ENCODE assay signal across 18 mouse cellular contexts in genomic region chrX:160166246-160166985, GRCm38 (mm10). TPM values are rescaled to one million over a fixed set of nuclear protein-coding genes. Genes with fewer than 3 reads are reported as not detected.
DNase-seq lines count a peak whose midpoint lies in the region; ATAC-seq lines count a peak whose summit lies in the region.
"Had no signal": no experiment of that assay in that cellular context is flagged by ENCODE, and none has a peak within 500 bp of the region (broad histone marks: within the 10 kb centered on the region; RNA-seq: fewer than 3 reads in every experiment).

No protein-coding gene starts in this region.

- no peak overlapping the region for H3K4me3 ChIP-seq in neural tube, embryonic 12.5 days
- no peak overlapping the region for H3K4me3 ChIP-seq in hindbrain, embryonic 13.5 days
- H3K4me3 ChIP-seq in midbrain, embryonic 15.5 days = no peak overlapping the region
- H3K4me3 ChIP-seq: heart, adult 2 months; limb, embryonic 10.5 days had no signal

- 38% methylated on average over 6 of the region's 6 CpGs for WGBS in neural tube, embryonic 12.5 days
- 30% methylated on average over 6 of the region's 6 CpGs for WGBS in hindbrain, embryonic 13.5 days
- WGBS in midbrain, embryonic 15.5 days = 18% methylated on average over 6 of the region's 6 CpGs

- ATAC-seq in neural tube, embryonic 12.5 days (ENCODE audit: low FRiP score, low read depth) = peak; percentile 53; the same call in 1 of the 2 replicates
- ATAC-seq in hindbrain, embryonic 13.5 days (ENCODE audit: low FRiP score) = peak; percentile 82
- peak; percentile 94 for ATAC-seq in midbrain, embryonic 15.5 days (replicated peaks)
- ATAC-seq: intestine, embryonic 16.5 days had no signal

- no peaks in the 10 kb centered on the region for H3K9me3 ChIP-seq in neural tube, embryonic 12.5 days
- no peaks in the 10 kb centered on the region for H3K9me3 ChIP-seq in hindbrain, embryonic 13.5 days
- no peaks in the 10 kb centered on the region for H3K9me3 ChIP-seq in midbrain, embryonic 15.5 days
- H3K9me3 ChIP-seq: limb, embryonic 10.5 days had no signal

- no peaks in the 10 kb centered on the region for H3K27me3 ChIP-seq in neural tube, embryonic 12.5 days (replicated peaks)
- no peaks in the 10 kb centered on the region for H3K27me3 ChIP-seq in hindbrain, embryonic 13.5 days
- no peaks in the 10 kb centered on the region for H3K27me3 ChIP-seq in midbrain, embryonic 15.5 days (replicated peaks)

- H3K9ac ChIP-seq in neural tube, embryonic 12.5 days = no peak overlapping the region
- no peak overlapping the region for H3K9ac ChIP-seq in hindbrain, embryonic 13.5 days
- no peak overlapping the region for H3K9ac ChIP-seq in midbrain, embryonic 15.5 days
- H3K9ac ChIP-seq: liver, embryonic 14.5 days had no signal

- no peaks in the 10 kb centered on the region for H3K36me3 ChIP-seq in neural tube, embryonic 12.5 days
- no peaks in the 10 kb centered on the region for H3K36me3 ChIP-seq in hindbrain, embryonic 13.5 days
- no peaks in the 10 kb centered on the region for H3K36me3 ChIP-seq in midbrain, embryonic 15.5 days (replicated peaks)
- H3K36me3 ChIP-seq: limb, embryonic 10.5 days had no signal

- H3K4me2 ChIP-seq in neural tube, embryonic 12.5 days (replicated peaks) = no peak overlapping the region
- no peak overlapping the region for H3K4me2 ChIP-seq in hindbrain, embryonic 13.5 days
- H3K4me2 ChIP-seq in midbrain, embryonic 15.5 days = no peak overlapping the region

- no peak for DNase-seq in neural tube, embryonic 10.5 days (ENCODE audit: extremely low spot score, low spot score)
- no peak for DNase-seq in heart, adult 11 months
- no peak for DNase-seq in urinary bladder, postnatal 10 days (ENCODE audit: low spot score)
- no peak for DNase-seq in kidney, postnatal 14 days
- no peak for DNase-seq in spleen, adult 12 weeks (ENCODE audit: low spot score)
- DNase-seq: adrenal gland, postnatal 25 days; cerebellum, postnatal 36 days; heart, adult 2 months; kidney, postnatal 25 days; lung, postnatal 10 days; right cerebral cortex, postnatal 14 days; thymus, adult 2 months had no signal

- no peaks in the 10 kb centered on the region for H3K4me1 ChIP-seq in neural tube, embryonic 12.5 days
- H3K4me1 ChIP-seq in hindbrain, embryonic 13.5 days (replicated peaks) = peaks cover 7% of the 10 kb centered on the region; the same call in 1 of the 2 replicates
- H3K4me1 ChIP-seq in midbrain, embryonic 15.5 days = peaks cover 4% of the 10 kb centered on the region; the same call in 1 of the 2 replicates
- H3K4me1 ChIP-seq: limb, embryonic 10.5 days had no signal

- no peak overlapping the region for H3K27ac ChIP-seq in neural tube, embryonic 12.5 days
- H3K27ac ChIP-seq in hindbrain, embryonic 13.5 days = peak overlapping the region; percentile 67
- H3K27ac ChIP-seq in midbrain, embryonic 15.5 days = peak overlapping the region; percentile 56; the same call in 1 of the 2 replicates
- H3K27ac ChIP-seq: heart, adult 2 months; limb, embryonic 10.5 days; liver, embryonic 14.5 days had no signal

RNA-seq across cellular contexts. Expression of gene Pdha1, which starts 28.2 kb away (rescaled TPM):
- 86.6 and 100 TPM in 2 replicates for polyA plus RNA-seq in neural tube, embryonic 12.5 days (2016; fragmentation: Nextera tagmentation; extraction: Ambion mirVana)
- polyA plus RNA-seq in hindbrain, embryonic 13.5 days (2015; fragmentation: Nextera tagmentation; extraction: Ambion mirVana) = 106 and 108 TPM in 2 replicates
- 128 and 135 TPM in 2 replicates for polyA plus RNA-seq in midbrain, embryonic 15.5 days (2015; fragmentation: Nextera tagmentation; extraction: Ambion mirVana)
